ENCODE assay signal across 8 mouse cellular contexts in the genomic region with DNA sequence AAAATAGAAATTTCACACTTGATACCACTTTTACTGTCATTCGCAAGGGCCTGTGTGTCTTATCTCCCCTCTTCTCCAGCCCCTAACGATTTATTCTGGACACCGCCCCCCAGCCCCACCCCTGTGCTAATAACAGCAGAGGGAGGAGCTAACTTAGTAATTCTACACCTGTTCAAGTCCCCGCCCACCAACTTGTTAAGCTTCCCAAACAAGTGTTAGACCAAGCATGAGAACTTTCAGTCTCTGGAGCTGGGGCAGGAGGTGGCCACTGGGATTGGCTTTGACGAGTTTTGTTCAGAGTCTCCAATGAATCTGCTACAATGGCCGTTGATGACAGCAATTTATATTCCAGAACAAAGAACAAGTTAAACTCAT.
DNase-seq lines count a peak whose midpoint lies in the region; ATAC-seq lines count a peak whose summit lies in the region.

No protein-coding gene starts in this region.

- DNase-seq in thymus, postnatal 4 days: peak; percentile 24
- no peak for DNase-seq in thymus, postnatal 14 days
- DNase-seq in heart, postnatal 14 days: peak; percentile 54 to 66
- DNase-seq in kidney, postnatal 25 days: peak; percentile 75 to 76
- no peak for DNase-seq in right cerebral cortex, postnatal 36 days (ENCODE audit: low spot score in 2 of 2)

- H3K4me1 ChIP-seq in stomach, embryonic 14.5 days (ENCODE audit: control insufficient read depth, insufficient read depth, low read length): 0 out of 2 replicates have a peak, but pooled peaks cover 8% of the 10 kb centered on the region

- H3K9me3 ChIP-seq in stomach, embryonic 14.5 days (ENCODE audit: control insufficient read depth, low read depth, low read length): no peaks in the 10 kb centered on the region

- H3K4me3 ChIP-seq in stomach, embryonic 14.5 days (ENCODE audit: low read depth, low read length): peak overlapping the region; percentile 32

- H3K36me3 ChIP-seq in stomach, embryonic 14.5 days (ENCODE audit: control insufficient read depth, insufficient read depth, low read length): no peaks in the 10 kb centered on the region

- peak; percentile 62 for ATAC-seq in erythroid progenitor cell, adult 5-6 weeks (replicated peaks; ENCODE audit: low FRiP score, poor library complexity, severe bottlenecking)
- ATAC-seq in megakaryocyte, adult 5-6 weeks (ENCODE audit: poor library complexity, severe bottlenecking): peak; percentile 54
- peak; percentile 79 for ATAC-seq in stomach, embryonic 14.5 days (ENCODE audit: insufficient number of reproducible peaks, insufficient read depth, low FRiP score, low read depth)

- H3K27me3 ChIP-seq in stomach, embryonic 14.5 days (ENCODE audit: control insufficient read depth, insufficient read depth, low read length): no peaks in the 10 kb centered on the region

- H3K27ac ChIP-seq in stomach, embryonic 14.5 days (ENCODE audit: low read length): peak overlapping the region; percentile 4

- 2% methylated on average over 6 of the region's 6 CpGs for WGBS in stomach, embryonic 14.5 days

- intact Hi-C loops in heart, postnatal 14 days (cut with DNase I): no loop called here

- 0 out of 2 replicates have a peak overlapping the region, but pooled peaks have one; percentile 10 for H3K9ac ChIP-seq in stomach, embryonic 14.5 days (replicated peaks; ENCODE audit: low read depth, low read length)

- peak overlapping the region; percentile 62 for H3K4me2 ChIP-seq in stomach, embryonic 14.5 days (replicated peaks; ENCODE audit: low read depth, low read length)

Comparison
In these comparisons a context has a peak if more than half of its experiments do, and no peak if none do; other contexts are left out.
1. DNase-seq: peak in thymus, postnatal 4 days (single experiment), heart, postnatal 14 days (2 of 2) and kidney, postnatal 25 days (2 of 2); none in thymus, postnatal 14 days (single experiment) and right cerebral cortex, postnatal 36 days (0 of 2).
2. Peak in every context shown above with its lines, with median percentiles within 50 percentile points of each other: ATAC-seq.